Mouse (Mus musculus) cortical plate, adult 2 months (tissue): ENCODE measurements around the gene Dlg5.

Experiments
- CTCF ChIP-seq: fragments of 200-500 bp; IDR thresholded peaks from 2 replicates; pipeline ENCODE4 v1.5.1; 2011; ENCODE audit warnings: mild to moderate bottlenecking, control low read depth, low read length; ENCODE audit not compliant: insufficient read depth; ENCODE audit errors: extremely low read depth
- POLR2A ChIP-seq: fragments of 200-500 bp; IDR thresholded peaks from 2 replicates; pipeline ENCODE4 v1.6.1; 2011; ENCODE audit warnings: mild to moderate bottlenecking, low read length, control low read depth; ENCODE audit not compliant: insufficient read depth; ENCODE audit errors: extremely low read depth

GRCm38 (mm10) chr14:24281278-24281677 lies 35.6 kb upstream of the Dlg5 start:
- TF ChIP-seq CTCF (no peak), POLR2A (no peak)
